Mouse (Mus musculus) cerebellum, postnatal 10 days (tissue): ENCODE data around the gene Zfp607b.

Experiments
- DNase-seq, 2 experiments: peaks; one replicate each; pipeline ENCODE4 v3.0.0; 2021; ENCODE audit warnings: mixed read lengths in 2 of 2

Zfp607b gene

DNA sequence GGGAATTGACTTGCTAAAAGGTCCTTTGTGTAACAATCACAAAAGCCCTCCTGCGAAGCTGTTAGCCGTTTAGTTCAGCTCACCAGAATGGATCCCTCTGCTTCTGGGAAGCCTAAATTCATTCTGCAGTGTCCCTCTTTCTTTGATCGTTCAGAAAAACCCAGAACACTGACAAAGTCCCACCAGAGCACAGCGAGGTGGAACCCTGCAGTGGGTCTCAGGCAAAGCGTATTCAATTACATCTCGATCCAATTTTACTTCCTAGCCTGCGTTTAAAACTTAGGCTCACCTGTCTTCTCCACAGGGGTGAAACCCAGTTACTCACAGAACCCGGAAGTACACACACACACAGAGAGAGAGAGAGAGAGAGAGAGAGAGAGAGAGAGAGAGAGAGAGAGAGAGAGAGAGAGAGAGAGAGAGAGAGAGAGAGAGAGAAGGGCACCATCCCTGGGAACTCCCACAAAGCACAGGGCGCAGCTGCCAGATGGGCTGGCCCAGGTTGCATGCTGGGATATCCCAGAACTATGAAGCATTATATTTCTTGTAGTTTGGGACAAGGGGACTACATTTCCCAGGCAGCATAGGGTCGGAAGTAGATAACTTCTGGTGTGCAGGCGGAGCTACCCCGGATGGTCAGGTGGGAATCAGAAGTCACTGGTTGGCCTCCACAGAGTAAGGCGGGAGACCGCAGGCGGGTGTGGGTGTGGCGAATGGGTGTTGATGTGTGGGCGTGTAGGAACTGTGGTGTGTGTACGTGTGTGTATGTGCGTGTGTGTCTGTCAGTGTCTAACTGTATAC, at the start of gene Zfp607b:
Zfp607b (plus strand) TSS at position 526 of the 798 bp plus-strand sequence.
- peak; percentile 89 to 92 for DNase-seq

DNA sequence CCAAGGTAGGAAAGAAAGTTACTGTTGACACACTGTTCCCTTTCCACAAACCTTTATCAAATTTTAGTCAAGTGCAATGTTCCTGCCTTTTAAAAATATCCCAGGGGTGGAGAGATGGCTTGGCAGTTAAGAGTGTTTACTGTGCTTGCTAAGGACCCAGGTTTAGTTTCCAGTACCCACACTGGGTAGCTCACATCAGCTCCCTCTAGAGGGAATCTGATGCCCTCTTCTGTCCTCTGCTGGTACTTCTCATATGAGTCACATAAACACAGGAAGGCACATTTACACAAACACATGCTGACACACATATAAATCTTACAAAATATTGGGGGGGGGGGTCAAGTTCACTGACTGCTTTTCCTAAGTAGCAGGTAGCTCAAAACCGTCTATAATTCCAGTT, 44.7 kb upstream of the Zfp607b start:
- no peak for DNase-seq

DNA sequence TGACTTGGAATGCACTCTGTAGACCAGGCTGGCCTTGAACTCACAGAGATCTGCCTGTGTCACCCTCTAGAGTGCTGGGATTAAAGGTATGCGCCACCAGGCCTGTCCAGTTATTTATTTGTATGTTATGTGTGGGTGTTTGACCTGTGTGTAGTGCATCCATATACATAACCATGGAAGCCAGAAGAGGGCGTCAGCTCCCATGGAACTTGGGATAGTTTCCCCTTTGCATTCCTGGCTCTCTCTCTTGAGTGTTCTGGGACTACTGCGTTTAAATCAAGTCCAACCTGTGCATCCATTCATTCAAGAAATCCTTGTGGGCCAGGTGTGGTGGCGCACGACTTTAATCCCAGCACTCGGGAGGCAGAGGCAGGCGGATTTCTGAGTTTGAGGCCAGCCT, 42.6 kb upstream of the Zfp607b start:
- DNase-seq, result no peak

GRCm38 (mm10) chr7:27647281-27648002, 41.7 kb upstream of the Zfp607b start:
- no peak for DNase-seq

DNA sequence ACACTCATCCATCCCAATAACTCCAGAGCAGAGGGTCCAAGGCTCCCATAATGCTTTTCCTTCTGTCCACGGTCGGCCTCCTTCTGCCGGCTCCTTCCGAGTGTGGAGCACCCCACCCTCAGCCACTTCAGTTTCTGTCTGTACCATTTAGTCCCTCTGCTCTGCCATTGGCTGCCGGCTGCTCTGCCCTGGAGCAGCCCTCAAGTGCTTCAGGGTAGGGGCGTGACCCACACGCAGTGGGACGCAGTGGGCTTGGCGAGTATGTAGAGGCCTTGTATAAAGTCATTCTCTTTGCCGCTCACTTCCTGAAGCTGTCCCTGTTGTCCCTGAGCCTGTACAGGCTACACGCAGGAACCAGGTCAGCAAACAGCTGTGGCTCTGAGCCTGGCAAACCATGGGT, 39.4 kb upstream of the Zfp607b start:
- no peak for DNase-seq

GRCm38 (mm10) chr7:27650949-27651348, 38.2 kb upstream of the Zfp607b start:
- peak; percentile 92 to 95 for DNase-seq

GRCm38 (mm10) chr7:27653681-27654437, 35.3 kb upstream of the Zfp607b start, which contains the start of gene Ttc9b:
Gene Ttc9b, plus strand, starts transcription at chr7:27653915.
- peak; percentile 92 to 94 for DNase-seq

- DNase-seq, result peak; percentile 78 to 84
Measured at GRCm38 (mm10) chr7:27654607-27655276, 34.4 kb upstream of the Zfp607b start.

GRCm38 (mm10) chr7:27655545-27655944, 33.6 kb upstream of the Zfp607b start:
- DNase-seq, result no peak

GRCm38 (mm10) chr7:27656600-27656999, 32.5 kb upstream of the Zfp607b start:
- DNase-seq, result peak; percentile 33 to 37

DNA sequence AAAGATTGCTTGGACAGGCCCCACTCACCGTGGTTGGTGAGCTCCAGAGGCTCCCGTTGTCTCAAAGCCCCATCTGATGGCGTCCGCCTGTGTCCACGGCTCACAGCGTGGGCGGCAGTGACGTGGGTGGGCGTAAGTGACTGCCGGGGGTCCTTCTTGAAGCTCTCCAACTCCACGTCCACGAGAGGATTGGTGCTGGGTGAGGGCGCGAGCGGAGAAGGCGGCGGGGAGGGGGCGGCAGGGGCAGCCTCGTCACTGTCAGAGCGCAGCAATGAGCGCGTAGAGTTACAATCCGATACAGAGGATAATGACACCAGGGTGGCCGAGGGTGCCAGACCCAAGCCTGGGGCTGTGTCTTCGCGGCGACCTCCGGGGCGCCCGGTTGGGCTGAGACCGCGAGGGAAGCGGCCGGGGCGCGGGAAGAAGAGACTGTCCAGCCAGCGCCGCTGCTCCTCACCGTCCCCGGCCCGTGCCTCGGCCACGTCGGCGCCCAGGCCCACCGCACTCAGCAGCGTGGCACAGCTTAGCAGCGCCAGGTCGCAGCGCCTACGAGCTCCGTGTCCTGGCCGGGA, 31.2 kb upstream of the Zfp607b start:
- no peak for DNase-seq

DNA sequence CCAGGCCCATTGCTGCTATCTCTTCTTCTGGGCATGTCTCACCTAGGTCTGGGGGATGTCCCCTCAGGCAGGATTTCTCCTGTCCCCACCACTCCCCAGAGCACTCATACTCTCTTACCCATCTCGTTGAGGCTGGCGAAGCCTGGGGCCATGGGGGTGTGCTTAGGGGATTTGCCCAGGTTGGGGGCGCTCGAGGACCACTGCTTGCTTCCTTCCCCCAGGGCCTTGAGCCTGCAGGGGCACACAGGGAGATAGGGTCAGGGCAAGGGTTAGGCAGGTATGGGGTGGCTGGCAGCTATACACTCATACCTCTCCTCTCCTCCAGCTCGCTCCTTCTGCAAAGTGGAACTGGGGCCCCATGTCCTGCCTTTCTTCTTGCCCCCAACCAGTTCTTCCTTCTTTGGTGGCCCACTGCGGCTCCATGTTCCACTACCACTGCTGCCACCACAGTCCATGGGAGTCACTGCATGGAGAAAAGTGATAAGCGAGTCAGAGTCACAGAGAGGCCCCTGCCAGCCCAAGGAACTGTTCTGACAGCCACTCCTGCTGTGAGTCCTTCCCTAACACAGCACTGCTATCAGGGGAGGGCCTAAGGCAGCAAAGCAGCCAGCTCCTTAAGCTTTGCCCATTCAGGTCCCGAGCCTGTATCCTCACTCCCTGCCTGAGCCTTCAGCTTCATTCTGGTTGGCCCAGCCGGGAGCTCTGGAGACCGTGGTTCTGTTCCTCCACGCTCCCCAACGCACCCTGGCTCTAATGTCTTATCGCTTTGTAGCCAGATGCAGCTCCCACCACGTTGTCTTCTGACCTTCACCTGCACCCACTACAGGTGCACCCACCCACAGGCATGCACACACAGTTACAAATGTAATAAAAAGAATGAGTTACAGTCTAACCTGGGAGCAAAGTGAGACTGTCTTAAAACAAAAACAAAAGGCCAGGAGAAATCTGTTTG, 30.2 kb upstream of the Zfp607b start:
- DNase-seq, result no peak

DNA sequence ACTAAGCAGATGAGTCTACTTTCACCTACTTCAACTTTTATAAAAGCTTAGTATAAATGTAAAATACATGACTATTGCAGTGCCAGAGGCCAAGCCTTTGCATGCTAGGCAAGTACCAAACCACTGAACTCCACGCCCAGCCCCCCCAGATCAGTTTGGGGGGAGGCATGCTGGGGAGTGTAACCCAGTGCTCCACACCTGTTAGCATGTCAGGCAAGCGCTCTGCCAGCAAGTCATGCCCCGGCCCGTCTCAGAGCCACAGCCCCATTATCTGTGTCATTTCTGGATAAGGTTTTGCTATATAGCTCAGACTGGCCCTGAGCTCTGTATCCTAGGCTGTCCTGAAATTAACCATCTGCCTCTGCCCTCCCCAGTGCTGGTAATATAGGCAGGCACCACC, 27.1 kb upstream of the Zfp607b start:
- no peak for DNase-seq

DNA sequence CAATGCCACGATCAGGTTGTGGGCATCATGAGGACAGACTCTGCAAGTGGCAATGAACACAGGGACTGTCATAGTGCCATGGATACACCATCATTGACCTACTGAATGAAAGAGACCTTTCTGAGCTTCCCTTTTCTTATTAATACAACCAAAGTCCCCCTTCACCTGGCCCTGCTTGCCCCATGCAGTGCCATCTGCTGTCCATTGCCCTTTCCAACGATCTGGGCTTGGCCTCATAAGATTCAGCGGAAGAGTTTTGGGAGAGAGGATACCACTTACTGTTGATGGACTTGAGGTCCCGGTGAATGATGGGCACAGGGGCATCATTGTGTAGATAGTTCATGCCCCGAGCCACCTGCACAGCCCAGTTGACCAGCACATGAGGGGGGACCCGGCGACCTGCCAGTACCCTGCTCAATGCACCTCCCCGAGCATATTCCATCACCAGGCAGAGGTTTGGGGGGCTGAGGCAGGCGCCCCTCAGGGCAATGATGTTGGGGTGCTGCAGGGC, 16.0 kb upstream of the Zfp607b start:
- peak; percentile 70 to 75 for DNase-seq

DNA sequence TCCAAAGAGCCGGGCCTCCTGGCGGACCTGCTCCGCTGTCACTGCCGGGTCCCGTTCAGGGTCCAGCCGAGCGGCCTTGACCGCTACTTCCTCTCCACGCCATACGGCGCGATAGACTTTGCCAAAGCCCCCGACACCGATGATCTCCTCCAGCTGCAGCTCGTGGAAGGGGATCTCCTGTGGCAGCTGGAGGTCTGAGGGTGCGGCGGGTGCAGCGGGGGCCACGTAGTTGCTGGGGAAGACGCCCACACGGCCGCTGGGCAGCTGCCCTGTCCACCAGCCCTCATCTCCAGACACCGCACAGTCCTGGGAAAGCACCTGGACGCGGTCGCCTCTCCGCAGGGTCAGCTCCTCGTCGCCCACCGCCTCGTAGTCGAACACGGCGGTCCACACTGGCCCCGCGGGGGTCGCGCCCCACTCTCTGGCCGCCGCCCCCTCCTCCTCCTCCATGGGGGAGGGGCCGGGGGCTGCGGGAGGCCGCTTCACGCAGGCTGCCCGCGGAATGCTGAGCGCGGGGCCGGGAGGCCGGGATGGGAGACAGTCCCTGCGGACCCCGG, 15.5 kb upstream of the Zfp607b start:
- peak; percentile 74 to 76 for DNase-seq

DNA sequence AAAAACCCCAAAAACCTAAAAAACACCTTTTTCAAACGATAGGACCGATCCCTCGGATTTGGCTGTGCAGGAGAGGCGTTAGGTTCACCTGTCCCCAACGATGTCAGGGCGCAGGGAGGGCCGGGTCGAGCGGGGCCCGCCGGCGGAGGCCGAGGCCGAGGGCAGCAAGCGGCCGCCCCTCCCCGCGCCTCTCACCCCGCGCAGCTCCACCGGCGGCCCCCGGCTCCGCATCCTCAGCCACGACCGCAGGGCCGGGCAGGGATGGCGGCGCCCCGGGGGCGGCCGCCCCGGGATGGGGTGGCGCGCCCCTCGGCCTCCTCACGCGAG, 15.0 kb upstream of the Zfp607b start:
- DNase-seq, result no peak

- peak; percentile 96 to 97 for DNase-seq
Measured at GRCm38 (mm10) chr7:27674522-27675221, 14.5 kb upstream of the Zfp607b start, which contains the start of gene Map3k10. Gene Map3k10, minus strand, starts transcription at chr7:27674598.

DNA sequence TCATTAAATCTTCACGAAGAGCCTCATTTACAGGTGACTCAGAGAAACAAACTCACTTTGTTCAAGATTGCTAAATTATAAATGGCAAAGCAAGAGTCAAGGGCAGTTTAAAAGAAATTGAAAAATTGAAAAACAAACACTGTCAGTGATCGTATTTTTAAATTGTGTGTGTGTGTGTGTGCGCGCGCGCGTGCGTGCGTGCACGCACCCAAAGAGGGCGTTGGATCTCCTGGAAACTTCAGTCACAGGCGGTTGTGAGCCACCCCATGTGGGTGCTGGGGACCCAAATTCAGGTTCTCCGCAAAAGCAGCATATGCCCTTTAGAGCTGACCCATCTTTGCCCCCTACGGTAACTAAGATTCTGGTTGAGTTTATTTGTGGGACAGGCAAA, 13.9 kb upstream of the Zfp607b start:
- no peak for DNase-seq

DNA sequence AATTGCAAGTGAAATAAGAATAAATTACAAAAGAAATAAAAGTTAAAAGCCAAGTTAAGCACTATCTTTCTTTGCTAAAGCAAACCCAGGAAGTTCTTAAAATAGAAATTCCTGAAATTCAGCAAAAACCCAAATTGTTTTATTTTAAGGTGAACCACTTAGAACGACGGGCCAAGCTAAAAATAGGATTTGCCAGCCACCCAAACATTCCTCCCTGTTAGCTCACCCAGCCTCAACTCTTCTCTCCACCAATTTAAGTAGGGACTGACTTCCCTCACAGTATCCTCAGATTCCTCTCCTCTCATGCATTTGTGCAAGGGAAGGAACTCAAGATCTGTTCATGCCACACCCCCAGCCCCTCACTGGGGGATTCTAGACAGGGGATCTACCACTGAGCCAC, 5.9 kb upstream of the Zfp607b start:
- no peak for DNase-seq

GRCm38 (mm10) chr7:27685220-27685619, 3.9 kb upstream of the Zfp607b start:
- DNase-seq, result no peak
